Mouse (Mus musculus): ENCODE results near the gene Tmem178b. TPM values are rescaled to one million over a fixed set of nuclear protein-coding genes. Genes with fewer than 3 reads are reported as not detected.

Gene Tmem178b
- polyA plus RNA-seq, 1 experiment from 2014 or later, result 10.5 TPM

GRCm38 (mm10) chr6:39872306-39872900, 668 bp upstream of the Tmem178b start:
- peak; percentile 39 for ATAC-seq (ENCODE audit: low FRiP score)
- Histone ChIP-seq H3K4me2 (replicated peaks; ENCODE audit: low read depth, low read length) (peak overlapping the region; percentile 98), H3K4me3 (ENCODE audit: low read depth, low read length) (peak overlapping the region; percentile 68), H3K9me3 (ENCODE audit: control insufficient read depth, low read length) (no peaks in the 10 kb centered on the region), H3K36me3 (ENCODE audit: control insufficient read depth, insufficient read depth, low read length) (no peaks in the 10 kb centered on the region), H3K4me1 (replicated peaks; ENCODE audit: control insufficient read depth, insufficient read depth, low read length) (peaks cover 4% of the 10 kb centered on the region; the same call in 1 of the 2 replicates), H3K9ac (ENCODE audit: low read depth, low read length) (peak overlapping the region; percentile 85), H3K27ac (ENCODE audit: low read depth, low read length) (peak overlapping the region; percentile 86), H3K27me3 (ENCODE audit: control insufficient read depth, insufficient read depth, low read length) (peaks cover 6% of the 10 kb centered on the region)
- WGBS, result under 1% methylated on average over 39 of the region's 39 CpGs
- DNase-seq (ENCODE audit: low spot score), result peak; percentile 73

GRCm38 (mm10) chr6:39875186-39875585, 2.1 kb downstream of the Tmem178b start:
- peaks cover 2% of the 10 kb centered on the region; the same call in 1 of the 2 replicates for H3K27me3 ChIP-seq (ENCODE audit: control insufficient read depth, insufficient read depth, low read length)
- H3K4me2 ChIP-seq (replicated peaks; ENCODE audit: low read depth, low read length), result peak overlapping the region; percentile 98
- no peaks in the 10 kb centered on the region for H3K9me3 ChIP-seq (ENCODE audit: control insufficient read depth, low read length)
- H3K27ac ChIP-seq (ENCODE audit: low read depth, low read length), result no peak overlapping the region
- ATAC-seq (ENCODE audit: low FRiP score) (0 out of 2 replicates have a peak, but pooled peaks have one; percentile 13), DNase-seq (ENCODE audit: low spot score) (peak; percentile 54)
- no peak overlapping the region for H3K4me3 ChIP-seq (ENCODE audit: low read depth, low read length)
- no peak overlapping the region for H3K9ac ChIP-seq (ENCODE audit: low read depth, low read length)
- peaks cover 4% of the 10 kb centered on the region; the same call in 1 of the 2 replicates for H3K4me1 ChIP-seq (replicated peaks; ENCODE audit: control insufficient read depth, insufficient read depth, low read length)
- H3K36me3 ChIP-seq (ENCODE audit: control insufficient read depth, insufficient read depth, low read length), result no peaks in the 10 kb centered on the region
- 23% methylated on average over 4 of the region's 4 CpGs for WGBS

GRCm38 (mm10) chr6:39876444-39876843, 3.4 kb downstream of the Tmem178b start:
- Histone ChIP-seq H3K27ac (ENCODE audit: low read depth, low read length) (no peak overlapping the region), H3K4me3 (ENCODE audit: low read depth, low read length) (no peak overlapping the region), H3K9me3 (ENCODE audit: control insufficient read depth, low read length) (no peaks in the 10 kb centered on the region), H3K4me1 (replicated peaks; ENCODE audit: control insufficient read depth, insufficient read depth, low read length) (peaks cover 4% of the 10 kb centered on the region; the same call in 1 of the 2 replicates), H3K36me3 (ENCODE audit: control insufficient read depth, insufficient read depth, low read length) (no peaks in the 10 kb centered on the region), H3K9ac (ENCODE audit: low read depth, low read length) (no peak overlapping the region), H3K27me3 (ENCODE audit: control insufficient read depth, insufficient read depth, low read length) (peaks cover 2% of the 10 kb centered on the region; the same call in 1 of the 2 replicates), H3K4me2 (replicated peaks; ENCODE audit: low read depth, low read length) (no peak overlapping the region)
- 74% methylated on average over 3 of the region's 3 CpGs for WGBS
- no peak for ATAC-seq (ENCODE audit: low FRiP score)
- no peak for DNase-seq (ENCODE audit: low spot score)

- H3K27ac ChIP-seq (ENCODE audit: low read depth, low read length), result no peak overlapping the region
- WGBS, result 80% methylated on average over 3 of the region's 3 CpGs
- H3K9me3 ChIP-seq (ENCODE audit: control insufficient read depth, low read length), result no peaks in the 10 kb centered on the region
- H3K27me3 ChIP-seq (ENCODE audit: control insufficient read depth, insufficient read depth, low read length), result no peaks in the 10 kb centered on the region; the same call in 1 of the 2 replicates
- no peak overlapping the region for H3K4me2 ChIP-seq (replicated peaks; ENCODE audit: low read depth, low read length)
- no peaks in the 10 kb centered on the region for H3K36me3 ChIP-seq (ENCODE audit: control insufficient read depth, insufficient read depth, low read length)
- H3K9ac ChIP-seq (ENCODE audit: low read depth, low read length), result no peak overlapping the region
- no peak overlapping the region for H3K4me3 ChIP-seq (ENCODE audit: low read depth, low read length)
- H3K4me1 ChIP-seq (replicated peaks; ENCODE audit: control insufficient read depth, insufficient read depth, low read length), result no peaks in the 10 kb centered on the region
- DNase-seq (ENCODE audit: low spot score) (no peak), ATAC-seq (ENCODE audit: low FRiP score) (no peak)
Observed at GRCm38 (mm10) chr6:39890811-39891210, 17.7 kb downstream of the Tmem178b start.

GRCm38 (mm10) chr6:39896500-39896899, 23.4 kb downstream of the Tmem178b start:
- H3K4me1 ChIP-seq (replicated peaks; ENCODE audit: control insufficient read depth, insufficient read depth, low read length), result no peaks in the 10 kb centered on the region
- no peak overlapping the region for H3K27ac ChIP-seq (ENCODE audit: low read depth, low read length)
- H3K9me3 ChIP-seq (ENCODE audit: control insufficient read depth, low read length), result no peaks in the 10 kb centered on the region
- H3K9ac ChIP-seq (ENCODE audit: low read depth, low read length), result no peak overlapping the region
- no peak overlapping the region for H3K4me2 ChIP-seq (replicated peaks; ENCODE audit: low read depth, low read length)
- DNase-seq (ENCODE audit: low spot score), result peak; percentile 6
- no peaks in the 10 kb centered on the region for H3K36me3 ChIP-seq (ENCODE audit: control insufficient read depth, insufficient read depth, low read length)
- no peaks in the 10 kb centered on the region for H3K27me3 ChIP-seq (ENCODE audit: control insufficient read depth, insufficient read depth, low read length)
- ATAC-seq (ENCODE audit: low FRiP score), result no peak
- 50% methylated on average over 3 of the region's 3 CpGs for WGBS
- H3K4me3 ChIP-seq (ENCODE audit: low read depth, low read length), result no peak overlapping the region

GRCm38 (mm10) chr6:39899231-39899630, 26.2 kb downstream of the Tmem178b start:
- Histone ChIP-seq H3K4me2 (replicated peaks; ENCODE audit: low read depth, low read length) (no peak overlapping the region), H3K4me3 (ENCODE audit: low read depth, low read length) (no peak overlapping the region), H3K36me3 (ENCODE audit: control insufficient read depth, insufficient read depth, low read length) (no peaks in the 10 kb centered on the region), H3K27me3 (ENCODE audit: control insufficient read depth, insufficient read depth, low read length) (no peaks in the 10 kb centered on the region), H3K4me1 (replicated peaks; ENCODE audit: control insufficient read depth, insufficient read depth, low read length) (no peaks in the 10 kb centered on the region), H3K9me3 (ENCODE audit: control insufficient read depth, low read length) (no peaks in the 10 kb centered on the region), H3K9ac (ENCODE audit: low read depth, low read length) (no peak overlapping the region), H3K27ac (ENCODE audit: low read depth, low read length) (no peak overlapping the region)
- ATAC-seq (ENCODE audit: low FRiP score) (no peak), DNase-seq (ENCODE audit: low spot score) (peak; percentile 57)
- WGBS, result 58% methylated on average over 4 of the region's 4 CpGs

- H3K9ac ChIP-seq (ENCODE audit: low read depth, low read length), result no peak overlapping the region
- no peak overlapping the region for H3K27ac ChIP-seq (ENCODE audit: low read depth, low read length)
- H3K9me3 ChIP-seq (ENCODE audit: control insufficient read depth, low read length), result no peaks in the 10 kb centered on the region
- H3K4me2 ChIP-seq (replicated peaks; ENCODE audit: low read depth, low read length), result no peak overlapping the region
- no peaks in the 10 kb centered on the region for H3K36me3 ChIP-seq (ENCODE audit: control insufficient read depth, insufficient read depth, low read length)
- no peak overlapping the region for H3K4me3 ChIP-seq (ENCODE audit: low read depth, low read length)
- WGBS, result 75% methylated on average over 6 of the region's 6 CpGs
- no peak for DNase-seq (ENCODE audit: low spot score)
- H3K27me3 ChIP-seq (ENCODE audit: control insufficient read depth, insufficient read depth, low read length), result no peaks in the 10 kb centered on the region
- ATAC-seq (ENCODE audit: low FRiP score), result no peak
- H3K4me1 ChIP-seq (replicated peaks; ENCODE audit: control insufficient read depth, insufficient read depth, low read length), result no peaks in the 10 kb centered on the region
Observed at GRCm38 (mm10) chr6:39903220-39903773, 30.2 kb downstream of the Tmem178b start.

GRCm38 (mm10) chr6:39903845-39904244, 30.8 kb downstream of the Tmem178b start:
- DNase-seq (ENCODE audit: low spot score), result no peak
- Histone ChIP-seq H3K27me3 (ENCODE audit: control insufficient read depth, insufficient read depth, low read length) (no peaks in the 10 kb centered on the region), H3K9ac (ENCODE audit: low read depth, low read length) (no peak overlapping the region), H3K4me1 (replicated peaks; ENCODE audit: control insufficient read depth, insufficient read depth, low read length) (no peaks in the 10 kb centered on the region), H3K4me3 (ENCODE audit: low read depth, low read length) (no peak overlapping the region), H3K27ac (ENCODE audit: low read depth, low read length) (no peak overlapping the region), H3K9me3 (ENCODE audit: control insufficient read depth, low read length) (no peaks in the 10 kb centered on the region), H3K4me2 (replicated peaks; ENCODE audit: low read depth, low read length) (no peak overlapping the region), H3K36me3 (ENCODE audit: control insufficient read depth, insufficient read depth, low read length) (no peaks in the 10 kb centered on the region)
- 74% methylated on average over 11 of the region's 11 CpGs for WGBS
- ATAC-seq (ENCODE audit: low FRiP score), result no peak

- Histone ChIP-seq H3K36me3 (ENCODE audit: control insufficient read depth, insufficient read depth, low read length) (no peaks in the 10 kb centered on the region), H3K4me1 (replicated peaks; ENCODE audit: control insufficient read depth, insufficient read depth, low read length) (0 out of 2 replicates have a peak, but pooled peaks cover 2% of the 10 kb centered on the region), H3K4me3 (ENCODE audit: low read depth, low read length) (no peak overlapping the region), H3K27ac (ENCODE audit: low read depth, low read length) (no peak overlapping the region), H3K4me2 (replicated peaks; ENCODE audit: low read depth, low read length) (no peak overlapping the region), H3K27me3 (ENCODE audit: control insufficient read depth, insufficient read depth, low read length) (no peaks in the 10 kb centered on the region), H3K9me3 (ENCODE audit: control insufficient read depth, low read length) (no peaks in the 10 kb centered on the region), H3K9ac (ENCODE audit: low read depth, low read length) (no peak overlapping the region)
- ATAC-seq (ENCODE audit: low FRiP score), result no peak
- no peak for DNase-seq (ENCODE audit: low spot score)
- WGBS, result 56% methylated on average over 8 of the region's 8 CpGs
Observed at GRCm38 (mm10) chr6:39914956-39915355, 41.9 kb downstream of the Tmem178b start.

Measured in hindbrain, embryonic 11.5 days (tissue).